Mouse (Mus musculus) heart, postnatal 36 days (tissue): ENCODE data around the gene Afdn. TPM values are rescaled to one million over a fixed set of nuclear protein-coding genes. Genes with fewer than 3 reads are reported as not detected.
A peak's percentile ranks its signal among the peaks of the same experiment; 100 is the strongest.
"Not testable (repeated sequence)": the region's sequence is repeated elsewhere in the genome, so short reads cannot be mapped to it uniquely, and the experiment has no call there.

ENCODE experiments used
- DNase-seq, 2 experiments: peaks; one replicate each; pipeline ENCODE4 v3.0.0; 2021 to 2022
- intact Hi-C: fragments of 180-260 bp; cut with DNase I; formaldehyde crosslinking; loops from one replicate; pipeline ENCODE4 v1.15.1; 2025
- total RNA-seq, 2 experiments: library from RNA; stranded (reverse); gene quantifications; 2 replicates each; pipeline ENCODE4 v1.2.3; 2021

Afdn gene
- total RNA-seq, 2 experiments from 2014 or later: 86.4 to 102 TPM

DNA sequence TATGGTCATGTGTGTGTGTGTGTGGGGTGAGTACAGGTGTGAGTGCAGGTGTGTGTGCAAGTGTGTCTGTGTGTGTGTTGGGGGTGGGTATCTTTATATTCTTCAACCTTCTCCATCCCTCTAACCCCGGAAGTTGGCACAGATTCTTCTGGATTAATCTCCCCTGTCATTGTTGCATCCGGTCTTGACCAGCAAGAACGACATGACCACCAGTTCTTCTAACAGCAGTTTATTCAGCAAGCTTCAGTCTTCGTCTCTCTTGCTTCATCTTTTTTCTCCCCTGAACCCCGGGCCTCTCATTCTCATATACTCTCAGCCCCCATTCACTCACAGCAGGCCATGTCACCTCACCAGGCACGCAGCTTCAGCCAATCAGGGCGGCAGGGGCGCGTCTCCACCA, 170.1 kb downstream of the Afdn start:
- intact Hi-C loops: no loop called here
- DNase-seq: no peak

DNA sequence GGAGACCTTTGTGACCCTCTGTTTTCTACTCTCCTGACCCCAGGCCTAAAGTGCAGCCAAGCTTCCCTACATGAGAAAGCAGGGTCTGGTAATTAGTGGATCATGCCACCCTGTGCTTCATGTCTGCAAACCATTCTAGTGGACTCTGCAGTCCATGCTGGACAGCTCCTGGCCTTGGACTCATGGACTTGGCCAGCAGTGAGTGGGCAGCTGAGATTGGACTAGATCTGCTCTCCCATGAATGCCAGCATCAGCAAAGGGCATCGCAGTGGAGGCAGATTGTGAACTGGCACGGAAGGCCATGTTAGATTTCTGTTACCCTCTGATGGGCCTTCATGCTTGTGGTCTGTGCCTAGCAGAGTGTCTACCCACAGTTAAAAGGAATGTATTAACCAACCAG, 175.0 kb downstream of the Afdn start:
- DNase-seq, intact Hi-C loops: not testable (repeated sequence)

DNA sequence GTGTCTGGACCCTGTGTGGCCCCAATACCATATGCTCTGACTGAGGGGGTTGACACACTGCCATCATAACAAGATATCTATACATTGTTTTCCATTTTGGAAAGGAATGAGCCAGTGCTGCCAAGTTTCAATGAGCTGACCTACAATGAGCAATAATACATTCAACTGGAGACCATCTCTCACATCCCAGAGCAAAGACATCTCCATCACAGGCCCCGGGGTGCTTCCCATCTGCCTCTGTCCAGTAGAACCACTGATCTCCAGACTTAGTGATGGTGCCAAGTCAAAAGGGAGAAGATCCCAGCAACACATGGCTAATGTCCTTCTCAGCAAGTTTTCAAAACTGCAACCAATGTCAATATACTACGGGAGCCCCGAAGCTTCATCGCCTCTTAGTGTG, 177.4 kb downstream of the Afdn start:
- intact Hi-C loops: loop anchor here (2.0 kb wide), 1 partner anchor 23 kb away; no protein-coding TSS in a partner anchor
- no peak for DNase-seq

DNA sequence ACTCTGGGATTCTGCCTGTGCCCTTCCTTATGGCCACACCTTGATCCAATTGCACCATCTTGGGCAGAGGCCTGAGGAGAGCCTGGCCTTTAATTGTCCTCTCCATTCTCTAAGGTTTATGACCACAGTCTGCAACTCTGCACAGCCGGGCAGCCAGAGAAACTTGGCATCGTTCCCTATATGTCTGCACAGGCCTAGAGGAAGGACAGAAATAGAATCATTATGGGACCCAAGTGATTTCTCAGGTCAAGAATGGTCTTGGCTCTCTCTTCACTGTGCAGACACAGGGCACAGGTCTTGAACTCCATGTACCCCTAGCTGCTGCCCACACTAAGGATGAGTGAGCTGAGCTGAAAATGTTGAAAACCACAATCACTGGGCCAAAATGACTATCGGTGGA, 178.3 kb downstream of the Afdn start:
- peak; percentile 23 to 39 for DNase-seq
- intact Hi-C loops: loop anchor here (2.0 kb wide), 1 partner anchor 24 kb away; no protein-coding TSS in a partner anchor

DNA sequence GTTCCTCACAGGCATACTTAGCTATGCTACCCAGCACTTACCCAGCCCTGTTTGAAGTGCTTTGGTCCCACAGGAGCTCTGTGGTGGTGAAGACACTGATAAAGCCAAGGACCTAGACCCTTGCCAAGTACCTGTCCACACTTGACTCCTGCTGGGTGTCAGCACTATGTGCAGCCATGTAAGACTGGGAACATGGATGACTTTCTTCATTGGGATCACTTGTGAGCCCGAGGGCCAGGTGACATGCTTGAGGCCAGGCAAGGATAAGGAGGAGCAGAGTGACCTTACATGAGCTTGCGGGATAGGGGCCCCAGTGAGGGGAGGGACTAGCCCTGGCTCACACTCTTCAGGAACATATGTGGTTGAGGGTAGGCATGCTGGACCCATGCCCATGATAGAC, 178.9 kb downstream of the Afdn start:
- DNase-seq: not testable (repeated sequence)
- intact Hi-C loops: loop anchor here (2.0 kb wide), 1 partner anchor 24 kb away; no protein-coding TSS in a partner anchor

DNA sequence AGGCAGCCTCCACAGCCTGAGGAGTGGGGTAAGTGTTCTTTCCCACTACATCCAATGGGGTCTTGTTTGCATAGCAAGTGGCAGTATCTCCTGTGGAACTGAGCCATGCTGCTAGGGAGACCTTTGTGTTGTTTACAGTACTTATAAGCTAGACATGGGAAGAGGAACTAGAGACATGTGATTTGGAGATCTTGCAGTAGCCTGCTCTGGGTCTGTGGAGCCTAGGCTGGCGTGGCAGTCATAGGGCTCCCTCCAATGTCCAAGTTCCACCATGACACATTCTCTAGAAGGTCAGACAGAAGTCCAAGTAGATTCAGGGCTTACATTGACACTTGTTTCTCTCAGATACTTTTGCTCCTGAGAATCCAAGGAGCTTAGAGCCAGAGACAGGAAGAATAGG, 180.1 kb downstream of the Afdn start:
- intact Hi-C loops: loop anchor here (5.0 kb wide), 1 partner anchor 88 kb away; no protein-coding TSS in a partner anchor
- peak in 1 of 2 experiments; percentile 16 for DNase-seq

DNA sequence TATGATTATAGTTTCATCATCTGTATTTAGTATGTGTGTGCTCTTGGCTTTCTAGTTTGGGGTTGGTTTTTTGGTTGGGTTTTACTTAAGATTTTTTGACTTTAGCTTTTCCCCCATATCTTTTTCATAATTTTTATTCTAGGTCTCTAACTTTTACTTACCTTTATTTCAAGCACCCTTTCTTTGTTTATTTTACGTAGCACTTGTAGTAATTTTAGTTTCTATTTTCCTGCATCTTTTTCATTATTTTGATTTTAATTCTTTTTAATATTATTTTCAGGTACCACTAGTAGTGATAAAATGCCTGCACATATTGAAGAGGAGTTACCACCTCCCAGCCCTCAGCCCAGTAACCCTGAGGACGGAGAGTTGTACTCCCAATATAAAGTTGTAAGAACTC, 187.7 kb downstream of the Afdn start, which contains the start of gene Gm7168:
Gene Gm7168, plus strand, starts transcription at position 301 of the 400 bp plus-strand sequence.
- intact Hi-C loops, DNase-seq: not testable (repeated sequence)

DNA sequence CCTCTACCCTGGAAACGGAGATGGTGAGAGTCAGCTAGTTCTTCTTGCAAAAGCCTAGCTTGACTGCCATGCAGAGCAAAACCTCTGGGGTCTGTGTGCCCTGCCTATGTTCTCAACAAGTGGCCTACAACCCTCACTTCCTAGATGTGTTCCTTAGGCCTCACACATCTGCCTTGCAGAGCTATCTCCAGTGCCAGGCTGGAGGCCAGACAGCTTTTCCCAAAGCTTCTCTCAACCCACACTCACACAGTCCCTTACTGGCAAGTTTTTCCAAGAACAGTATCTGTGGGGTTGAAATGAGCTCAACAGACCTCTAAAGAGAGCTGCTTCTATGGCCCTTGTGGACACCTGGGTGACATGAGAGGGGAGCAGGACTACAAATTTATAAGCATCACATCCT, 191.2 kb downstream of the Afdn start:
- DNase-seq, intact Hi-C loops: not testable (repeated sequence)

Other genes with a start within 250 kb of the Afdn start
- 1 to 10 TPM; 4.1 to 6.4 TPM for gene Tcte2, start 1.3 kb downstream of the Afdn start, total RNA-seq
- under 1 TPM in 1 of 2 experiments, not detected in 1; 0.16 TPM for gene Gm7168, start 187.8 kb downstream of the Afdn start, total RNA-seq
- gene Gm7356, start 243.2 kb downstream of the Afdn start, total RNA-seq: not detected